Mouse (Mus musculus) layer of hippocampus, adult 18-20 months (tissue): Measurements from ENCODE around the gene Ckap2. TPM values are rescaled to one million over a fixed set of nuclear protein-coding genes. Genes with fewer than 3 reads are reported as not detected.

ENCODE experiments used
- DNase-seq, 2 experiments: peaks; one replicate each; pipeline ENCODE4 v3.0.0; 2022; ENCODE audit warnings: low spot score in 2 of 2
- long read RNA-seq: library from polyadenylated mRNA; stranded (forward); transcript quantifications from one replicate; pipeline ENCODE4 v2.0.0, GENCODE M21; 2021
- total RNA-seq, 2 experiments: library from RNA; stranded (reverse); gene quantifications; 2 replicates each; pipeline ENCODE4 v1.2.3; 2021

The Ckap2 gene
- total RNA-seq, result under 1 TPM; 0.20 to 0.32 TPM
- long read RNA-seq, result 0 reads

- DNase-seq, result peak; percentile 54 to 85
Observed at GRCm38 (mm10) chr8:22185431-22186397, at the start of gene Ckap2. TSS of gene Ckap2 (minus strand) at chr8:22185819.

- no peak for DNase-seq
Observed at GRCm38 (mm10) chr8:22228621-22229020, 43.0 kb upstream of the Ckap2 start.

DNA sequence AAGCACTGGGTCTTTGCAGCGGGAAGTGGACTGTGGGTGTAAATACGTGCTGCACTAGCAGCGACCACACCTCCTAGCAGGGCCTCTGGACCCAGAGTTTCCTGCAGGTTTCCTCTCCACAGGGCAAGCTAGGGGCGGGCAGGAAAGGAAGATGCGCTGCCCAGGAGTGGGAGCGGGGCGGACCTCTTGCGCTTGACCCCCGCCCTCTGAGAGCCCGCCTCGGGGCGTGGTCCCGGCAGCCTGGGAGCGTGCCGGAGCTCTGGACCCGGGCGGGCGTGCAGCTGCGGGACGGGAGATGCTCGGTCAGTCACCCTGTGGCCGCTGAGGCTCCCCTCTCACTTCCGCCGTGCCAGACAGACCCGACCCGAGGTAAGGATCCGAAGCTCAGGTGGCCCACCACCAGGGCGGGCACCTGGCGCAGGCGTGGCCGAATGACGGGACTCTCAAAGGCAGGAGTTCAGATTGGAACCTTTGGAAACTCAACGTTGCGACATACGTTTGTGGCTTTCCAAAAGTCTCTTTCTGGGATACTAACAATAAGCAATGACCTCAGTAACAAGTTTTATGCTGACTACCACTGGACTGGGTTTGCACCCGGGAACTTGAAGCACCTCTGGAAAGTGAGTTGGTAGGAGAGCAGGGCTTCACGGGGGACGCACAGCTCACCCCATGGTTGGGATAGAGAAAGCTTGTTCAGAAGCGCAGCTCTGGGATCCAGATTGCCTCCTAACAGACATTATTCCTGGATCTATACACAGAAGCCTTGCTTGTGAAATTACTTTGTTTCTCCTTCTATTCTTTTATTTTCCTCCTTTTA is 41.6 kb upstream of the Ckap2 start, which contains the start of gene Thsd1:
TSS of gene Thsd1 (plus strand) at position 253 of the 817 bp plus-strand sequence.
- DNase-seq, result no peak

- DNase-seq, result no peak
Observed at GRCm38 (mm10) chr8:22226361-22226760, 40.7 kb upstream of the Ckap2 start.

- DNase-seq, result no peak
Observed at GRCm38 (mm10) chr8:22214826-22215225, 29.2 kb upstream of the Ckap2 start.

DNA sequence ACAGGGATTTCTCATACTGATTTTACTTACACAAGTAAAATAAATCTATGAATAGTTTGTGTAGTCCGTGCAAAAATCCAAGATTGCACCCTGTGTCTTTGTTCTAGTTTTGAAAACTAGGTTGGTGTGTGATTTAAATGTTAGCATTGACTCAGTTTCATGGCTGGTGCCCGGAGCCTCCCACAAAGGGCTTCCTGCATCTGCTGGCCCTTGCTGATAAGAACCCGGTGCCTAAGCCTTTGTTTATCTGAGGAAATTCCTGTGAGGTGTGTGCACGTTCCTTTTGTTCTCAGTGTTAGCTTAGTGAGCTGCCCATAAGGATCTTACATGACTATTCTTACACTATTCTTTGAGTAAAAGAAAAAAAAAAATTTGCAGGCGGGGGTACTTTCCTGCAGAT is 23.4 kb upstream of the Ckap2 start:
- no peak for DNase-seq

DNA sequence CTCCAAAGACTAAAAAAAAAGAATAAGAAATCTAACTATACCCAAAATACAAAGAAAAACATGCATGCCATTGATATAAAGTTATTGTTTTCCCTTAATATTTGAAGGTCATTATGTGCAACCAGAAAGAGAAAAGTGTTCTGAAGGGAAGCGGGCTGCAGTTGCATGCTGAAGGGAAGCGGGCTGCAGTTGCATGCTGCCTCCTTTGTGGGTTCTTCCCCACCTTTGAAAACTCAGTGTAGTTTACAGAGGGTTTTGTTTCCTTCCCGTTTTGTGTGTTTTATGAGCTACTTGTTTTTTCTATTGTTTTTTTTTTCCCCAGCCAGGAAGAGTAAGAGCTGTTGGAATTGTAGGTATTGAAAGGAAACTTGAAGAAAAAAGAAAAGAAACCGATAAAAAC is 21.9 kb upstream of the Ckap2 start:
- DNase-seq, result no peak

DNA sequence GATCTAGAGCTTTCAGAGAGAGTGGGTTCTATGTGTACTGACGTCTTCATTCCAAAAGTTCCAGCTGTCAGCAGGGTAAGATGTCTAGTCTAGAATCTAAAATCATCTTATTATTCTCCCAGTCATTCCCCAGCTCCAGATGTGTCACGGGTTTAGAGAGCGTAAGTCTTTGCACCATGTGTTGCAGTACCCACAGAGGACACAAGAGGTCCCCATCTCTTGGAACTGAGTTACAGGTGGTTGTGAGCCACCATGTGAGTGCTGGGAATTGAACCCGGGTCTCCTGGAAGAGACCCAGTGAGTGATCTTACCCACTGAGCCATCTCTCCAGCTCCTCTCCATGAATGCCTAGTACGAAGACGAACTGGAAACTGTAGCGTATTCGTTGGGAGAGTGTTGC is 13.9 kb upstream of the Ckap2 start:
- no peak for DNase-seq

- DNase-seq, result no peak
Observed at GRCm38 (mm10) chr8:22197914-22198313, 12.3 kb upstream of the Ckap2 start.

DNA sequence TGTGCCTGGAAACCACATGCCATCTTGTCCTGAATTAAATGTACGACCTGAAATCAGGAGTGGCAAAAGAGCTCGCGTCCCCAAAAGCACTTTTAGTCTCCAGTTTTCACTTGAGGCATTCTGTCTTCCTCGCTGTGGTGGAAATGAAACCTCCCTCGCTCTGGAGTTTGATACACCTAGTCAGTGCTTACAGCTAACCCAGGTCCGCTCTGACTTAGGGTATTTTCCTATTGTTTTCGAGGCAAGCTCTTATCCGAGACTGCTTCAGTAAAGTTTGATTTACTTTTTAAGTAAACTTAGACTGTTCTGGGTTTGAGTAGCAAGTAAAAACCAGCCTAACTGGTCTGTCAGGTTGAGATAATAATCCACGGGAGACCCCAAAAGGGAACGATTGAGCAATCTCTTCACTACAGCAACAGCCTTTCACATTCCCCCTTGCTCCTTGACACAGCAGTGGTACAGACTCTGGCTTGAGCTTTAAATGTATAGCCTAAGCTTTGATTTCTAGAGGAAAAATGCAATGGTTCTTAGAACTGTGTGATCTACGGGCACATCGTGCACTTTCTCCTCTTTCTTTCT is 7.9 kb upstream of the Ckap2 start:
- no peak for DNase-seq

DNA sequence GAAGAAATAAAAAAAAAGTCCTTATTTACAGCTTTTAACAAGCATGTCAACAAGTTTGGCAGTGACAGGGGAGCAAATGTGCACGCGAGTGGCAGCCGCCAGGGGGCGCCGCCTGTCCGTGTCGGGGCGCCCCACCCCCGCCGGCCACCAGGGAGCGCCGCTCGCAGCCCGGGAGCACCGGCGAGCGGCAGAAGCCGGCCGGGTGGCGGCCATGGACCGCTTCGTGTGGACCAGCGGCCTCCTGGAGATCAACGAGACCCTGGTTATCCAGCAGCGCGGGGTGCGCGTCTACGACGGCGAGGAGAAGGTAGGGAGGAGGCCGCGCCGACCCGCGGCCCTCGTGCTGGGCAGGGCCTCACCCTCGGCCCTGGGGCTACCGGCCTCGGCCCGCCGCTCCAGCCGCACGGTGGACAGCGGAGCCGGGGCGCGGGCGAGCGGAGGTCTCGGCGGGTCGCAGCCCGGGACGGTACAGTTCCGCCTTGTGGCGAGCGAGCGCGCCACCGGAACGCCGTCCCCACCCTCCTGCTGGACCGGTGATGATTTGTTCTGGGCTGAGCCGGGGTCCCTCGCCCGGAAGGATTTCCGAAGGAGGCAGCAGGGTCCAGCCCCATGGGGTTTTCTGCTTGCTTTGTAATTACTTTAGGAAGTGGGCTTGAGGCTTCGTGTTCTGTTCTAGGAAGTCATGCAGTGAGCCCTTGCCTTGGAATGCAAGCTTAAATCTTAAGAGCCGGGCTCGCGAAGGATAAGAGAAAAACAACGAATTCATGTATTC is 7.2 kb upstream of the Ckap2 start, which contains the start of gene Vps36:
TSS of gene Vps36 (plus strand) at position 150 of the 772 bp plus-strand sequence.
- peak; percentile 78 to 90 for DNase-seq

DNA sequence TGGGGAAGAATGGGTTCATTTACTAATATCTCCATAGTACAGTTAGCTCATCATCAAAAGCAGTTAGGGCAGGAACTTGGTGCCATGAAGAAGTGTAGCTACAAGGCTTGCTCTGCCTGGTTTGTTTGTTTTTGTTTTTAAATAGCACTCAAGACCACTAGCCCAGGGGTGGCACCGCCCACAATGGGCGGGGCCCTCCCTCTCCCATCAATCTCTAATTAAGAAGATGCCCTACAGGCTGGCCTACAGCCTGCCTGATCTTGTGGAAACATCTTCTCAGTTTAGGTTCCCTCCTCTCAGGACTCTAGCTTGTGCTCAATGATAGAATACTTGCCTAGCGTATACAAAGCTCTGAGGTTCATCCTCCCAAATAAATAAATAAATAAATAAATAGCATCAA is 735 bp downstream of the Ckap2 start:
- no peak for DNase-seq

DNA sequence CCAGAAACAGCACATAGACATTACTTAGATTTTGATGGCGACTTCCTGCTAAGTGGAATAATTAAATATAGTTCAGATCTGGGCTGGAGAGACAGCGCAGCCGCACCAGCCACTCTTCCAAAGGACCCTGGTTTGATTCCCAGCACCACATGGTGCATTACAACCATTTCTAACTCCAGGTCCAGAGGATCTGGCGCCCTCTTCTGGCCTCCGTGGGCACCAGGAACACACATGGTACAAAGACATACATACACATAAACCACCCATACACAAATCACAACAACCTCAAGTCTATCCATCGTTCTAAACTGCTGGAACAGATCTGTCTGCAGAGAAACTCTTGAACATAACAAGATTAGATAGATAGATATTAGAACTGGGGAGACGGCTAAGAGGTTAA is 9.7 kb downstream of the Ckap2 start:
- no peak for DNase-seq

DNA sequence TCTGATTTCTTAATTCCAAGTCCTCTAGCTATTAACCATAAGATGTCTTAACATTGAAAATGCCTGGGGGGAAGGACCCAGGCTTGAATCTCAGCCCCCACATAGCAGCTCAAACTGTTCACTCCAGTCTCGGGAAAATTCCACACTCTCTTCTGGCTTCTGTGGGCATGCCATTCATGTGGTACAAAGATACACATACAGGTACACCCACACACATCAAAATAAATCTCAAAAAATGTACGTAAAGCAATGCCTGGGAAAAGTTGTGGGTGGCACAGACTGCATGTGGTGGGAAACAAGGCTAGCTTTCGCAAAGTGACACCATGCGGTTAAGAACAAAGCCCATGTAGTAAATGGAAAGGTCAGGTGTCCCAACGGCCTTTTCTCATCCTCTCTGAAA is 16.5 kb downstream of the Ckap2 start:
- DNase-seq, result peak in 1 of 2 experiments; percentile 9

GRCm38 (mm10) chr8:22166080-22166603 is 19.5 kb downstream of the Ckap2 start, which contains the start of gene Nek3:
TSS of gene Nek3 (minus strand) at chr8:22166435.
- peak; percentile 70 to 84 for DNase-seq

- DNase-seq, result no peak
Observed at GRCm38 (mm10) chr8:22165251-22166079, 20.2 kb downstream of the Ckap2 start.

- DNase-seq, result no peak
Observed at GRCm38 (mm10) chr8:22164431-22164830, 21.2 kb downstream of the Ckap2 start.

DNA sequence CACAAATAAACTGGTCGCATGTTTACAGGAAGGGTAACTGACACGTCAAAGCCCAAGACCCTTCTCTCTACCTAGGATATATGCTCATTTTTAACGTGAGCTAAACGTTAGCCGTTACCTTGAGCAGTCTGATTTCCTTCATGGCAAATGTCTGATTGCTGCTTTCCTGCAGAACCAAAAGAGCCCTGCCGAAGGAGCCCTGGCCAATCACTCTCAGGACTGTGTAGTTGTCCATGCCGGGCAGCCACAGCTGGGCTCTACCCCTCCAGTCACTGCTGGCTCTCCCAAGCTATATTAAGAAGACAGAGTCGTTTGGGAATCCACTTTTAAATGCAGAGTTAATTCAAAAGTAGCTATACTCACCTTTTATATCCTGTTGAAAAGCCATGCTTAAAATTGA is 23.4 kb downstream of the Ckap2 start:
- no peak for DNase-seq

DNA sequence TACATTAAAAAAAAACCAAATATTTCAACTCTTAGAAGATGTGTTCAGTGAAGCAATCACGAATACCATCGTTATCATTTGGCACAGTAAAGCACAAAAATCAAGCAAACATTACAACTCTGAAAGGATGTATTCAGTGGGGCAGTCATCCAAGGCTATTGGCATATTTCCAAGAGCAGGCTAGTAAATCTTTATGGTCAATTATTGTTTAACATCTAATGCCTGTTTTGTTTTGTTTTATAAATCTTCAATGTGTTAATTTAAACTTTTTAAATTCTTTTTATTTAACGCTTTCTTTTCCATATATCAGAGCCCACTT is 35.3 kb downstream of the Ckap2 start:
- DNase-seq, result no peak
